Mouse (Mus musculus) kidney, adult 2 months (tissue): Measurements from ENCODE around the gene Angpt4.
A peak's percentile ranks its signal among the peaks of the same experiment; 100 is the strongest.

Source experiments
- CTCF ChIP-seq: fragments of 200-500 bp; conservative IDR thresholded peaks from 2 replicates; pipeline ENCODE4 v1.5.1; 2011; ENCODE audit warnings: low read depth, mild to moderate bottlenecking, control low read depth, low read length, moderate library complexity, mixed read lengths; ENCODE audit not compliant: insufficient read depth, insufficient read length
- POLR2A ChIP-seq: fragments of 200-500 bp; IDR thresholded peaks from one replicate; pipeline ENCODE4 v1.6.1; 2011; ENCODE audit warnings: low read depth, low read length, control low read depth

- TF ChIP-seq CTCF (peak; percentile 92), POLR2A (no peak)
Observed at GRCm38 (mm10) chr2:151930389-151931074, 19.5 kb downstream of the Angpt4 start.
